Mouse (Mus musculus): ENCODE results near the gene Cul4a. TPM values are rescaled to one million over a fixed set of nuclear protein-coding genes. Genes with fewer than 3 reads are reported as not detected.

The Cul4a gene
- polyA plus RNA-seq, 1 experiment from 2014 or later = 84.0 TPM

- Histone ChIP-seq H3K27ac (no peak overlapping the region), H3K9ac (no peak overlapping the region), H3K4me3 (replicated peaks) (no peak overlapping the region), H3K9me3 (no peaks in the 10 kb centered on the region), H3K36me3 (replicated peaks) (peaks cover 40% of the 10 kb centered on the region), H3K4me2 (no peak overlapping the region), H3K4me1 (no peaks in the 10 kb centered on the region), H3K27me3 (no peaks in the 10 kb centered on the region)
- 66% methylated on average over 7 of the region's 7 CpGs for WGBS
- no peak for ATAC-seq (ENCODE audit: low FRiP score)
These were observed 82.2 kb downstream of the Cul4a start for GRCm38 (mm10) chr8:13187638-13188037.

- Histone ChIP-seq H3K36me3 (replicated peaks) (peaks cover 35% of the 10 kb centered on the region; the same call in 1 of the 2 replicates), H3K9me3 (no peaks in the 10 kb centered on the region), H3K4me3 (replicated peaks) (no peak overlapping the region), H3K4me2 (no peak overlapping the region), H3K27me3 (no peaks in the 10 kb centered on the region), H3K4me1 (no peaks in the 10 kb centered on the region), H3K9ac (no peak overlapping the region), H3K27ac (no peak overlapping the region)
- 84% methylated on average over 13 of the region's 13 CpGs for WGBS
- ATAC-seq (ENCODE audit: low FRiP score) = no peak
These were observed 82.7 kb downstream of the Cul4a start for GRCm38 (mm10) chr8:13188052-13188555.

- no peaks in the 10 kb centered on the region for H3K9me3 ChIP-seq
- no peak for ATAC-seq (ENCODE audit: low FRiP score)
- no peak overlapping the region for H3K27ac ChIP-seq
- 83% methylated on average over 1 of the region's 1 CpGs for WGBS
- no peak overlapping the region for H3K9ac ChIP-seq
- no peak overlapping the region for H3K4me2 ChIP-seq
- H3K4me1 ChIP-seq = no peaks in the 10 kb centered on the region
- H3K36me3 ChIP-seq (replicated peaks) = peaks cover 34% of the 10 kb centered on the region; the same call in 1 of the 2 replicates
- no peaks in the 10 kb centered on the region for H3K27me3 ChIP-seq
- no peak overlapping the region for H3K4me3 ChIP-seq (replicated peaks)
These were observed 83.4 kb downstream of the Cul4a start for GRCm38 (mm10) chr8:13188857-13189256.

GRCm38 (mm10) chr8:13190235-13190634 is 84.8 kb downstream of the Cul4a start:
- Histone ChIP-seq H3K36me3 (replicated peaks) (peaks cover 29% of the 10 kb centered on the region; the same call in 1 of the 2 replicates), H3K4me2 (no peak overlapping the region), H3K27ac (no peak overlapping the region), H3K9ac (no peak overlapping the region), H3K9me3 (no peaks in the 10 kb centered on the region), H3K4me1 (peaks cover 6% of the 10 kb centered on the region; the same call in 1 of the 2 replicates), H3K27me3 (no peaks in the 10 kb centered on the region), H3K4me3 (replicated peaks) (no peak overlapping the region)
- WGBS = 90% methylated on average over 8 of the region's 8 CpGs
- no peak for ATAC-seq (ENCODE audit: low FRiP score)

GRCm38 (mm10) chr8:13194818-13195217 is 89.4 kb downstream of the Cul4a start:
- no peak overlapping the region for H3K9ac ChIP-seq
- H3K4me1 ChIP-seq = peaks cover 11% of the 10 kb centered on the region

GRCm38 (mm10) chr8:13197493-13197892 is 92.1 kb downstream of the Cul4a start:
- no peaks in the 10 kb centered on the region for H3K9me3 ChIP-seq
- H3K9ac ChIP-seq = no peak overlapping the region
- H3K4me3 ChIP-seq (replicated peaks) = no peak overlapping the region
- H3K36me3 ChIP-seq (replicated peaks) = no peaks in the 10 kb centered on the region
- ATAC-seq (ENCODE audit: low FRiP score) = no peak
- H3K4me2 ChIP-seq = no peak overlapping the region
- no peak overlapping the region for H3K27ac ChIP-seq
- peaks cover 30% of the 10 kb centered on the region for H3K27me3 ChIP-seq
- WGBS = 83% methylated on average over 5 of the region's 5 CpGs
- peaks cover 19% of the 10 kb centered on the region for H3K4me1 ChIP-seq

More at GRCm38 (mm10) chr8:13194818-13195217, 89.4 kb downstream of the Cul4a start:
- WGBS = 13% methylated on average over 10 of the region's 10 CpGs
- 0 out of 2 replicates have a peak, but pooled peaks cover under 1% of the 10 kb centered on the region for H3K36me3 ChIP-seq (replicated peaks)
- ATAC-seq (ENCODE audit: low FRiP score) = peak; percentile 55; the same call in 1 of the 2 replicates
- H3K9me3 ChIP-seq = no peaks in the 10 kb centered on the region
- H3K27ac ChIP-seq = peak overlapping the region; percentile 68
- H3K4me2 ChIP-seq = 0 out of 2 replicates have a peak overlapping the region, but pooled peaks have one; percentile 1
- no peak overlapping the region for H3K4me3 ChIP-seq (replicated peaks)
- H3K27me3 ChIP-seq = peaks cover 6% of the 10 kb centered on the region

MicroRNAs encoded within 50 kb of the gene (microRNA counts, 519-probe panel; counts per million panel counts)
- 2,657 counts per million, percentile 19 among the panel's probes with 10 or more counts for microRNA mmu-miR-1968

Small RNA genes within 50 kb of the gene (microRNA-seq; reads per million reads assigned to microRNA genes)
- gene Mir1968 (33.0 reads per million, percentile 40 among the genes with 10 or more reads in this experiment), gene Mir7065 (not detected)

Other genes starting within 250 kb of the Cul4a start
- 90.2 and 110 TPM in 2 replicates for gene Mcf2l, start 231.8 kb upstream of the Cul4a start, polyA plus RNA-seq (2016; fragmentation: Nextera tagmentation; extraction: Ambion mirVana)
- 0.10 TPM in 2 replicates for gene F7, start 79.6 kb upstream of the Cul4a start, polyA plus RNA-seq (2016; fragmentation: Nextera tagmentation; extraction: Ambion mirVana)
- 0.21 and 0.22 TPM in 2 replicates for gene F10, start 68.3 kb upstream of the Cul4a start, polyA plus RNA-seq (2016; fragmentation: Nextera tagmentation; extraction: Ambion mirVana)
- gene Proz, start 44.7 kb upstream of the Cul4a start, polyA plus RNA-seq (2016; fragmentation: Nextera tagmentation; extraction: Ambion mirVana) = 0.67 and 0.92 TPM in 2 replicates
- 57.7 and 60.0 TPM in 2 replicates for gene Pcid2, start 162 bp upstream of the Cul4a start, polyA plus RNA-seq (2016; fragmentation: Nextera tagmentation; extraction: Ambion mirVana)
- 207 and 213 TPM in 2 replicates for gene Lamp1, start 53.5 kb downstream of the Cul4a start, polyA plus RNA-seq (2016; fragmentation: Nextera tagmentation; extraction: Ambion mirVana)
- gene Grtp1, start 95.0 kb downstream of the Cul4a start, polyA plus RNA-seq (2016; fragmentation: Nextera tagmentation; extraction: Ambion mirVana) = 19.3 and 19.9 TPM in 2 replicates
- 0.13 TPM in 1 of 2 replicates, not detected in the other for gene Adprhl1, start 148.5 kb downstream of the Cul4a start, polyA plus RNA-seq (2016; fragmentation: Nextera tagmentation; extraction: Ambion mirVana)
- 32.4 and 33.1 TPM in 2 replicates for gene Dcun1d2, start 182.5 kb downstream of the Cul4a start, polyA plus RNA-seq (2016; fragmentation: Nextera tagmentation; extraction: Ambion mirVana)
- 38.8 and 45.8 TPM in 2 replicates for gene Tmco3, start 182.6 kb downstream of the Cul4a start, polyA plus RNA-seq (2016; fragmentation: Nextera tagmentation; extraction: Ambion mirVana)
- gene Tfdp1, start 233.1 kb downstream of the Cul4a start, polyA plus RNA-seq (2016; fragmentation: Nextera tagmentation; extraction: Ambion mirVana) = 200 and 203 TPM in 2 replicates